Mouse (Mus musculus) layer of hippocampus, adult 2 months (tissue): ENCODE measurements at regions not wholly inside any gene's neighbourhood (a gene's known extent, or its start where the extent isn't known, plus 50 kb on each side); places are given as distances from the start of the nearest gene placed in this dataset.

Experiments
- DNase-seq, 2 experiments: peaks; one replicate each; pipeline ENCODE4 v3.0.0; 2022; ENCODE audit warnings: low spot score in 2 of 2
- H3K27ac ChIP-seq: fragments of 200-600 bp; 2 replicates; pipeline ENCODE4 v1.8.1; 2022
- H3K4me3 ChIP-seq: fragments of 200-600 bp; 2 replicates; pipeline ENCODE4 v1.8.1; 2022; ENCODE audit warnings: mild to moderate bottlenecking
- CTCF ChIP-seq: fragments of 200-600 bp; conservative IDR thresholded peaks from 2 replicates; pipeline ENCODE4 v1.8.1; 2022; ENCODE audit warnings: antibody characterized with exemption, mild to moderate bottlenecking, moderate library complexity

GRCm38 (mm10) chr6:103320550-103320949, 189.8 kb upstream of the Chl1 start:
- DNase-seq: no peak
- Histone ChIP-seq H3K27ac (no peak overlapping the region), H3K4me3 (no peak overlapping the region)
- no peak for TF ChIP-seq CTCF

GRCm38 (mm10) chr6:103321058-103321457, 189.3 kb upstream of the Chl1 start:
- TF ChIP-seq CTCF: no peak
- Histone ChIP-seq H3K27ac (no peak overlapping the region), H3K4me3 (no peak overlapping the region)
- no peak for DNase-seq

- TF ChIP-seq CTCF: no peak
- no peak overlapping the region for H3K4me3 ChIP-seq
- DNase-seq: no peak
- H3K27ac ChIP-seq: no peak overlapping the region
Measured at GRCm38 (mm10) chr6:103322442-103322841, 187.9 kb upstream of the Chl1 start.

- DNase-seq: no peak
- H3K27ac ChIP-seq: no peak overlapping the region
- TF ChIP-seq CTCF: no peak
- H3K4me3 ChIP-seq: no peak overlapping the region
Measured at GRCm38 (mm10) chr6:103335683-103336082, 174.7 kb upstream of the Chl1 start.

GRCm38 (mm10) chr6:103339961-103340732, 170.2 kb upstream of the Chl1 start:
- DNase-seq: no peak
- Histone ChIP-seq H3K27ac (no peak overlapping the region), H3K4me3 (no peak overlapping the region)
- no peak for TF ChIP-seq CTCF

- Histone ChIP-seq H3K4me3 (no peak overlapping the region), H3K27ac (no peak overlapping the region)
- no peak for TF ChIP-seq CTCF
- DNase-seq: no peak
Measured at GRCm38 (mm10) chr6:103343515-103343914, 166.9 kb upstream of the Chl1 start.

- TF ChIP-seq CTCF: no peak
- H3K27ac ChIP-seq: no peak overlapping the region
- H3K4me3 ChIP-seq: no peak overlapping the region
- DNase-seq: no peak
Measured at GRCm38 (mm10) chr6:103344413-103344812, 166.0 kb upstream of the Chl1 start.

GRCm38 (mm10) chr6:103345195-103345594, 165.2 kb upstream of the Chl1 start:
- DNase-seq: no peak
- TF ChIP-seq CTCF: no peak
- Histone ChIP-seq H3K4me3 (no peak overlapping the region), H3K27ac (no peak overlapping the region)

- no peak overlapping the region for H3K4me3 ChIP-seq
- H3K27ac ChIP-seq: peak overlapping the region; percentile 43
- peak; percentile 52 to 83 for DNase-seq
- TF ChIP-seq CTCF: no peak
Measured at GRCm38 (mm10) chr6:103352405-103353124, 157.8 kb upstream of the Chl1 start.

- Histone ChIP-seq H3K4me3 (no peak overlapping the region), H3K27ac (peak overlapping the region; percentile 43; the same call in 1 of the 2 replicates)
- no peak for TF ChIP-seq CTCF
- DNase-seq: no peak
Measured at GRCm38 (mm10) chr6:103353346-103353745, 157.0 kb upstream of the Chl1 start.

- TF ChIP-seq CTCF: no peak
- Histone ChIP-seq H3K27ac (no peak overlapping the region), H3K4me3 (no peak overlapping the region)
- no peak for DNase-seq
Measured at GRCm38 (mm10) chr6:103366782-103367491, 143.4 kb upstream of the Chl1 start.

GRCm38 (mm10) chr6:103374956-103375355, 135.4 kb upstream of the Chl1 start:
- no peak overlapping the region for H3K4me3 ChIP-seq
- H3K27ac ChIP-seq: no peak overlapping the region
- TF ChIP-seq CTCF: no peak
- no peak for DNase-seq

- Histone ChIP-seq H3K4me3 (no peak overlapping the region), H3K27ac (no peak overlapping the region)
- DNase-seq: no peak
- no peak for TF ChIP-seq CTCF
Measured at GRCm38 (mm10) chr6:103377277-103377676, 133.1 kb upstream of the Chl1 start.
